Mouse (Mus musculus): ENCODE measurements around the gene Gprin1. TPM values are rescaled to one million over a fixed set of nuclear protein-coding genes. Genes with fewer than 3 reads are reported as not detected.
"Not testable (repeated sequence)": the region's sequence is repeated elsewhere in the genome, so short reads cannot be mapped to it uniquely, and the experiment has no call there.

Gprin1 gene
- polyA plus RNA-seq, 1 experiment from 2014 or later: not detected

- Histone ChIP-seq H3K4me1 (ENCODE audit: insufficient read depth, low read depth, low read length) (peaks cover 5% of the 10 kb centered on the region), H3K27ac (ENCODE audit: low read length) (no peak overlapping the region), H3K4me3 (ENCODE audit: low read depth, low read length) (no peak overlapping the region), H3K4me2 (replicated peaks; ENCODE audit: low read depth, low read length) (no peak overlapping the region), H3K27me3 (replicated peaks; ENCODE audit: insufficient read depth, low read length) (no peaks in the 10 kb centered on the region), H3K36me3 (ENCODE audit: insufficient read depth, low read length) (no peaks in the 10 kb centered on the region), H3K9me3 (ENCODE audit: low read length) (no peaks in the 10 kb centered on the region), H3K9ac (replicated peaks; ENCODE audit: low read depth) (no peak overlapping the region)
- TF ChIP-seq CTCF (IDR thresholded peaks at IDR 0.05): peak; percentile 52
- no peak for TF ChIP-seq EP300 (IDR thresholded peaks at IDR 0.05)
- DNase-seq (ENCODE audit: low spot score) (no peak), ATAC-seq (no peak)
- WGBS: 25% methylated on average over 21 of the region's 21 CpGs
Observed at GRCm38 (mm10) chr13:54792259-54793230, 42.9 kb upstream of the Gprin1 start.

DNA sequence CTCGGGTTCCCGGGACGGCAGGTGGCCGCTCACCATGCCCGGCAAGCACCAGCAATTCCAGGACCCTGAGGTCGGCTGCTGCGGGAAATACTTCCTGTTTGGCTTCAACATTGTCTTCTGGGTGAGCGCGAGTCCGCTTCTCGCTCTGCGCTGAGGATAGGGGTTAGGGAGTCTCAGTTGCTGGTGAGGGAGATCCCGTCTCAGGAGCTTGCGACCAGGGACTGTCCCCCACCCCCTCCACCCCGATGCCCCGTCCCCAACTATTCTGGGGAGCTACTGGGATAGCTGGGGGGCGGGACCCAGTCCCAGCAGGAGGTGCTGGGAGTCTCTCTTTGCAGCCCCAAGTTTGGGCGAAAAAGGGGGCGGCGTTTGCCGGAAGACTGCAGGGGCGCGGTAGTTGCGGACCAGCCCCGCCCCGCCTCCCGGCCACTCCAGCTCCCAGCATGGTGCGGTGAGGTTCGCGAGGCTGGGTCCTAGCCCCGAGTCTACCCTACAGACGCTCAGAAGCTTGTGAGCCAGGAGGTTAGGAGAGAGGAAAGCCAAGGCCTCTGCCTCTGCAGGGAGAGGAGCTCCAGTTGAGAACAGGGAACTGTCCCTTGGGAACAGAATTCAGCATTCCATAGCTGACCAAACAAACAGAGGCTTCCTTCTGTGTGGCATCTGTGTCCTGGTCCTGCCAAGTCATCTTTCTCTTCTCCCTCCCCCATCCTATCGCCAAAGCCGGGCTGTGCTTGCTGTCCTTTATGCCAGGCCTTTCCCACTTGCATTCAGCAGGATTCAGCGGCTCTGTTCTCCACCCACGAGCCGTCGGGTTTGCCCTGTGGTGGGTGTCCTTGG is 40.1 kb upstream of the Gprin1 start:
- DNase-seq (ENCODE audit: low spot score) (peak; percentile 59), ATAC-seq (peak; percentile 51)
- 1% methylated on average over 34 of the region's 38 CpGs for WGBS
- TF ChIP-seq CTCF (IDR thresholded peaks at IDR 0.05) (no peak), EP300 (IDR thresholded peaks at IDR 0.05) (no peak)
- Histone ChIP-seq H3K4me3 (ENCODE audit: low read depth, low read length) (peak overlapping the region; percentile 57), H3K9me3 (ENCODE audit: low read length) (no peaks in the 10 kb centered on the region), H3K27ac (ENCODE audit: low read length) (peak overlapping the region; percentile 63), H3K9ac (replicated peaks; ENCODE audit: low read depth) (peak overlapping the region; percentile 47), H3K36me3 (ENCODE audit: insufficient read depth, low read length) (no peaks in the 10 kb centered on the region), H3K27me3 (replicated peaks; ENCODE audit: insufficient read depth, low read length) (no peaks in the 10 kb centered on the region), H3K4me2 (replicated peaks; ENCODE audit: low read depth, low read length) (peak overlapping the region; percentile 97), H3K4me1 (ENCODE audit: insufficient read depth, low read depth, low read length) (peaks cover 5% of the 10 kb centered on the region)

DNA sequence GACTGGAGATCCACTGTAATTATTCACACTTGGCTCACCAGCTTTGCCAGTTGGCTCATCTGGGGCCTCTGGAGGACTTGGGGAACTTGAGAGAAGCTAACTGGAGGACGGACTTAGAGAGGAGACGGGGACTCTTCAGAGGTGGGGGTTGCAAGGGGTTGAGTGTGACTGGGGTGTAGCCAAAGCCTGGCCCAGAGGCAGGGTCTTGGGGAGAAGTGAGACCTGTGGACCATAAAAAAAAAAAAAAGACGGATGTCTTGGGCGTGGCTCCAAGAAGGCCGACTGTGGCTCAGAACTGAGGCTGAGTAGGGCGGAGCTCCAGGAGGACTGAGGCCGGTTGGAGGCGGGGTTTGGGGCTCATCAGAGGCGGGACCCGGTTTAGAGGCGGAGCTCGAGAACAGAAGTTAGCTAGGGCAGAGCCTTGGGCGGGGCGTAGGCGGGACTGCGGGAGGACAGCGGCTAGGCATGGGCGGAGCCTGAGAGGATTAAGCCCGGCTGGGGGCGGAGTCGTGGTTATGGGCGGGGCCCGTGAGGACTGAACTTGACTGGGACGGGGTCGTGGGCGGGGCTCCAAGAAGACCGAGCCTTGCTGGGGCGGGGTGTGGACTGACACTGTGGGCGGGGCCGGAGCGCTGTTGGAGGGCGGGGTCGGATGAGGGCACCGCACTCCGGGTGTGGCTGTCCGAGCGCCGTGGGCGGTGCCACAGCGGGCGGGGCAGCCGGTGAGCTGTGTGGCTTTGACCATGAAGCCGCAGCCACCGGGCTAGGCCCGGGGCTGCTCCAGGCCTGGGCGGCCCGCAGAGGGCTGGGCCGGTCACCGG is 39.3 kb upstream of the Gprin1 start, which contains the start of gene Tspan17:
Gene Tspan17, plus strand, starts transcription at position 638 of the 821 bp plus-strand sequence.
- peak; percentile 93 for ATAC-seq
- 2% methylated on average over 43 of the region's 49 CpGs for WGBS
- Histone ChIP-seq H3K36me3 (ENCODE audit: insufficient read depth, low read length) (no peaks in the 10 kb centered on the region), H3K27ac (ENCODE audit: low read length) (peak within 1 kb of the TSS; percentile 63), H3K4me1 (ENCODE audit: insufficient read depth, low read depth, low read length) (peaks cover 5% of the 10 kb centered on the region), H3K4me2 (replicated peaks; ENCODE audit: low read depth, low read length) (peak within 1 kb of the TSS; percentile 97), H3K9me3 (ENCODE audit: low read length) (no peaks in the 10 kb centered on the region), H3K27me3 (replicated peaks; ENCODE audit: insufficient read depth, low read length) (no peaks in the 10 kb centered on the region), H3K9ac (replicated peaks; ENCODE audit: low read depth) (peak within 1 kb of the TSS; percentile 47), H3K4me3 (ENCODE audit: low read depth, low read length) (peak within 1 kb of the TSS; percentile 57)
- peak; percentile 98 for DNase-seq (ENCODE audit: low spot score)
- TF ChIP-seq EP300 (IDR thresholded peaks at IDR 0.05): no peak
- TF ChIP-seq CTCF (IDR thresholded peaks at IDR 0.05): no peak

GRCm38 (mm10) chr13:54787591-54787990 is 37.9 kb upstream of the Gprin1 start:
- H3K9ac ChIP-seq (replicated peaks; ENCODE audit: low read depth); H3K4me3 ChIP-seq (ENCODE audit: low read depth, low read length); H3K27ac ChIP-seq (ENCODE audit: low read length); DNase-seq (ENCODE audit: low spot score); H3K4me1 ChIP-seq (ENCODE audit: insufficient read depth, low read depth, low read length); H3K9me3 ChIP-seq (ENCODE audit: low read length); H3K36me3 ChIP-seq (ENCODE audit: insufficient read depth, low read length); H3K27me3 ChIP-seq (replicated peaks; ENCODE audit: insufficient read depth, low read length); ATAC-seq; H3K4me2 ChIP-seq (replicated peaks; ENCODE audit: low read depth, low read length): not testable (repeated sequence)
- 20% methylated on average over 2 of the region's 2 CpGs for WGBS

GRCm38 (mm10) chr13:54783698-54784097 is 34.0 kb upstream of the Gprin1 start, which contains the start of gene Eif4e1b:
Gene Eif4e1b (plus strand): TSS chr13:54783998.
- H3K9me3 ChIP-seq (ENCODE audit: low read length): no peaks in the 10 kb centered on the region
- H3K27ac ChIP-seq (ENCODE audit: low read length): no peak within 1 kb of the TSS
- DNase-seq (ENCODE audit: low spot score) (no peak), ATAC-seq (no peak)
- no peaks in the 10 kb centered on the region for H3K4me1 ChIP-seq (ENCODE audit: insufficient read depth, low read depth, low read length)
- no peaks in the 10 kb centered on the region for H3K36me3 ChIP-seq (ENCODE audit: insufficient read depth, low read length)
- no peak within 1 kb of the TSS for H3K9ac ChIP-seq (replicated peaks; ENCODE audit: low read depth)
- TF ChIP-seq EP300 (IDR thresholded peaks at IDR 0.05) (no peak), CTCF (IDR thresholded peaks at IDR 0.05) (no peak)
- WGBS: 69% methylated on average over 4 of the region's 4 CpGs
- H3K4me3 ChIP-seq (ENCODE audit: low read depth, low read length): no peak within 1 kb of the TSS
- H3K4me2 ChIP-seq (replicated peaks; ENCODE audit: low read depth, low read length): no peak within 1 kb of the TSS
- no peaks in the 10 kb centered on the region for H3K27me3 ChIP-seq (replicated peaks; ENCODE audit: insufficient read depth, low read length)
